Mouse (Mus musculus) small intestine, adult 2 months (tissue): Measurements from ENCODE around the gene Gm3106. TPM values are rescaled to one million over a fixed set of nuclear protein-coding genes. Genes with fewer than 3 reads are reported as not detected.
"Not testable (repeated sequence)": the region's sequence is repeated elsewhere in the genome, so short reads cannot be mapped to it uniquely, and the experiment has no call there.

Source experiments
- H3K27ac ChIP-seq: fragments of 200-500 bp; 2 replicates; pipeline ENCODE4 v1.5.1; 2012; ENCODE audit warnings: low read depth, low read length, control low read depth, inconsistent platforms; ENCODE audit not compliant: insufficient read depth
- H3K27me3 ChIP-seq: fragments of 200-500 bp; 2 replicates; pipeline ENCODE4 v1.6.1; 2012; ENCODE audit warnings: mild to moderate bottlenecking, moderate library complexity, low read length, inconsistent platforms; ENCODE audit not compliant: control insufficient read depth, insufficient read depth
- H3K36me3 ChIP-seq: fragments of 200-500 bp; 2 replicates; pipeline ENCODE4 v1.6.1; 2012; ENCODE audit warnings: mild to moderate bottlenecking, low read length, control low read depth, inconsistent platforms; ENCODE audit not compliant: control insufficient read depth, insufficient read depth
- H3K4me1 ChIP-seq: fragments of 200-500 bp; 2 replicates; pipeline ENCODE4 v1.6.1; 2012; ENCODE audit warnings: low read length, inconsistent platforms, mixed read lengths; ENCODE audit not compliant: control insufficient read depth, insufficient read depth, insufficient read length
- H3K4me3 ChIP-seq: fragments of 200-500 bp; 2 replicates; pipeline ENCODE4 v1.5.1; 2012; ENCODE audit warnings: low read depth, mild to moderate bottlenecking, control low read depth, inconsistent platforms, low read length, moderate library complexity
- WGBS: fragments of 180-500 bp; shearing (Covaris S2); methylation state at CpG from one replicate; pipeline ENCODE4 v1.1.7; 2018; 5-methylcytosine and 5-hydroxymethylcytosine counted together
- polyA plus RNA-seq: library from polyadenylated mRNA; depleted of rRNA; stranded (reverse); fragments of >200 nt; gene quantifications from 2 replicates; pipeline ENCODE4 v1.2.3, GENCODE M21; 2012; rRNA removed

Gm3106 gene
- not detected in 2 replicates for polyA plus RNA-seq

- no CpG with 5 or more reads among the region's 2 CpGs for WGBS
- H3K36me3 ChIP-seq, H3K4me3 ChIP-seq, H3K27ac ChIP-seq, H3K4me1 ChIP-seq, H3K27me3 ChIP-seq: not testable (repeated sequence)
These were observed at the start of gene Gm3106 for GRCm38 (mm10) chr5:94217705-94218104. Gm3106 (plus strand) TSS chr5:94218005.

Other genes with a start within 250 kb of the Gm3106 start
- gene BC061212, start 147.5 kb upstream of the Gm3106 start, polyA plus RNA-seq = not detected in 2 replicates
- gene Gm6351, start 141.6 kb upstream of the Gm3106 start, polyA plus RNA-seq = not detected in 2 replicates
- not detected in 2 replicates for gene A430089I19Rik, start 88.8 kb downstream of the Gm3106 start, polyA plus RNA-seq
- not detected in 2 replicates for gene Gm6502, start 96.4 kb downstream of the Gm3106 start, polyA plus RNA-seq
- not detected in 2 replicates for gene AA792892, start 121.7 kb downstream of the Gm3106 start, polyA plus RNA-seq
- not detected in 2 replicates for gene Gm7682, start 227.8 kb downstream of the Gm3106 start, polyA plus RNA-seq